Mouse (Mus musculus): ENCODE measurements around the gene Ankub1. TPM values are rescaled to one million over a fixed set of nuclear protein-coding genes. Genes with fewer than 3 reads are reported as not detected.

The Ankub1 gene
- polyA plus RNA-seq, 1 experiment from 2014 or later, result 0.12 TPM

- H3K9me3 ChIP-seq (ENCODE audit: control insufficient read depth, low read length), result no peaks in the 10 kb centered on the region
- H3K4me2 ChIP-seq (ENCODE audit: low read length), result no peak overlapping the region
- H3K9ac ChIP-seq (replicated peaks; ENCODE audit: low read length), result no peak overlapping the region
- H3K4me1 ChIP-seq (ENCODE audit: control insufficient read depth, insufficient read depth, low read length), result no peaks in the 10 kb centered on the region
- no peak for DNase-seq
- no peak overlapping the region for H3K4me3 ChIP-seq (replicated peaks; ENCODE audit: low read depth, low read length)
- no peak for ATAC-seq (ENCODE audit: low FRiP score, low TSS enrichment)
- WGBS, result 80% methylated on average over 3 of the region's 3 CpGs
- no peaks in the 10 kb centered on the region for H3K27me3 ChIP-seq (ENCODE audit: control insufficient read depth, insufficient read depth, low read length)
- no peak overlapping the region for H3K27ac ChIP-seq (replicated peaks; ENCODE audit: low read depth, low read length)
- 0 out of 2 replicates have a peak, but pooled peaks cover 3% of the 10 kb centered on the region for H3K36me3 ChIP-seq (ENCODE audit: control insufficient read depth, insufficient read depth, low read length)
Measured at GRCm38 (mm10) chr3:57653646-57654045, 39.0 kb downstream of the Ankub1 start.

GRCm38 (mm10) chr3:57652485-57652884, 40.1 kb downstream of the Ankub1 start:
- H3K27me3 ChIP-seq (ENCODE audit: control insufficient read depth, insufficient read depth, low read length), result no peaks in the 10 kb centered on the region
- 86% methylated on average over 3 of the region's 3 CpGs for WGBS
- H3K4me3 ChIP-seq (replicated peaks; ENCODE audit: low read depth, low read length), result no peak overlapping the region
- H3K9me3 ChIP-seq (ENCODE audit: control insufficient read depth, low read length), result no peaks in the 10 kb centered on the region
- no peak overlapping the region for H3K27ac ChIP-seq (replicated peaks; ENCODE audit: low read depth, low read length)
- H3K36me3 ChIP-seq (ENCODE audit: control insufficient read depth, insufficient read depth, low read length), result 0 out of 2 replicates have a peak, but pooled peaks cover 3% of the 10 kb centered on the region
- DNase-seq, result no peak
- ATAC-seq (ENCODE audit: low FRiP score, low TSS enrichment), result no peak
- H3K9ac ChIP-seq (replicated peaks; ENCODE audit: low read length), result no peak overlapping the region
- H3K4me2 ChIP-seq (ENCODE audit: low read length), result no peak overlapping the region
- H3K4me1 ChIP-seq (ENCODE audit: control insufficient read depth, insufficient read depth, low read length), result no peaks in the 10 kb centered on the region

- DNase-seq (no peak), ATAC-seq (ENCODE audit: low FRiP score, low TSS enrichment) (peak; percentile 35; the same call in 1 of the 2 replicates)
- Histone ChIP-seq H3K4me2 (ENCODE audit: low read length) (peak overlapping the region; percentile 68), H3K4me1 (ENCODE audit: control insufficient read depth, insufficient read depth, low read length) (no peaks in the 10 kb centered on the region), H3K36me3 (ENCODE audit: control insufficient read depth, insufficient read depth, low read length) (peaks cover 3% of the 10 kb centered on the region; the same call in 1 of the 2 replicates), H3K27ac (replicated peaks; ENCODE audit: low read depth, low read length) (0 out of 2 replicates have a peak overlapping the region, but pooled peaks have one; percentile 83), H3K4me3 (replicated peaks; ENCODE audit: low read depth, low read length) (peak overlapping the region; percentile 61), H3K9me3 (ENCODE audit: control insufficient read depth, low read length) (no peaks in the 10 kb centered on the region), H3K9ac (replicated peaks; ENCODE audit: low read length) (peak overlapping the region; percentile 69), H3K27me3 (ENCODE audit: control insufficient read depth, insufficient read depth, low read length) (no peaks in the 10 kb centered on the region)
- WGBS, result 67% methylated on average over 3 of the region's 3 CpGs
Measured at GRCm38 (mm10) chr3:57651865-57652259, 40.7 kb downstream of the Ankub1 start.

- Histone ChIP-seq H3K27me3 (ENCODE audit: control insufficient read depth, insufficient read depth, low read length) (no peaks in the 10 kb centered on the region), H3K4me1 (ENCODE audit: control insufficient read depth, insufficient read depth, low read length) (no peaks in the 10 kb centered on the region), H3K9me3 (ENCODE audit: control insufficient read depth, low read length) (no peaks in the 10 kb centered on the region), H3K4me3 (replicated peaks; ENCODE audit: low read depth, low read length) (peak within 1 kb of the TSS; percentile 61), H3K36me3 (ENCODE audit: control insufficient read depth, insufficient read depth, low read length) (peaks cover 7% of the 10 kb centered on the region), H3K4me2 (ENCODE audit: low read length) (peak within 1 kb of the TSS; percentile 68), H3K27ac (replicated peaks; ENCODE audit: low read depth, low read length) (peak within 1 kb of the TSS; percentile 83), H3K9ac (replicated peaks; ENCODE audit: low read length) (peak within 1 kb of the TSS; percentile 69)
- under 1% methylated on average over 42 of the region's 42 CpGs for WGBS
- peak; percentile 93 for DNase-seq
- peak; percentile 98 for ATAC-seq (ENCODE audit: low FRiP score, low TSS enrichment)
Measured at GRCm38 (mm10) chr3:57651231-57651864, 41.3 kb downstream of the Ankub1 start, which contains the start of gene Commd2. Gene Commd2 (minus strand): TSS chr3:57651715.

GRCm38 (mm10) chr3:57643191-57643590, 49.4 kb downstream of the Ankub1 start:
- DNase-seq, result no peak
- Histone ChIP-seq H3K9me3 (ENCODE audit: control insufficient read depth, low read length) (no peaks in the 10 kb centered on the region), H3K27ac (replicated peaks; ENCODE audit: low read depth, low read length) (no peak overlapping the region), H3K36me3 (ENCODE audit: control insufficient read depth, insufficient read depth, low read length) (peaks cover 27% of the 10 kb centered on the region), H3K4me2 (ENCODE audit: low read length) (no peak overlapping the region), H3K27me3 (ENCODE audit: control insufficient read depth, insufficient read depth, low read length) (no peaks in the 10 kb centered on the region), H3K9ac (replicated peaks; ENCODE audit: low read length) (no peak overlapping the region), H3K4me3 (replicated peaks; ENCODE audit: low read depth, low read length) (no peak overlapping the region), H3K4me1 (ENCODE audit: control insufficient read depth, insufficient read depth, low read length) (no peaks in the 10 kb centered on the region)
- no peak for ATAC-seq (ENCODE audit: low FRiP score, low TSS enrichment)
- 92% methylated on average over 6 of the region's 6 CpGs for WGBS

GRCm38 (mm10) chr3:57637596-57637995, 55.0 kb downstream of the Ankub1 start:
- Histone ChIP-seq H3K9ac (replicated peaks; ENCODE audit: low read length) (no peak overlapping the region), H3K9me3 (ENCODE audit: control insufficient read depth, low read length) (no peaks in the 10 kb centered on the region), H3K4me2 (ENCODE audit: low read length) (no peak overlapping the region), H3K36me3 (ENCODE audit: control insufficient read depth, insufficient read depth, low read length) (peaks cover 2% of the 10 kb centered on the region; the same call in 1 of the 2 replicates), H3K27me3 (ENCODE audit: control insufficient read depth, insufficient read depth, low read length) (no peaks in the 10 kb centered on the region), H3K27ac (replicated peaks; ENCODE audit: low read depth, low read length) (no peak overlapping the region), H3K4me3 (replicated peaks; ENCODE audit: low read depth, low read length) (no peak overlapping the region), H3K4me1 (ENCODE audit: control insufficient read depth, insufficient read depth, low read length) (no peaks in the 10 kb centered on the region)
- DNase-seq (no peak), ATAC-seq (ENCODE audit: low FRiP score, low TSS enrichment) (no peak)
- 84% methylated on average over 6 of the region's 6 CpGs for WGBS

GRCm38 (mm10) chr3:57634763-57635487, 57.7 kb downstream of the Ankub1 start:
- no peak overlapping the region for H3K4me2 ChIP-seq (ENCODE audit: low read length)
- H3K27ac ChIP-seq (replicated peaks; ENCODE audit: low read depth, low read length), result no peak overlapping the region
- WGBS, result 87% methylated on average over 3 of the region's 3 CpGs
- DNase-seq (no peak), ATAC-seq (ENCODE audit: low FRiP score, low TSS enrichment) (no peak)
- no peaks in the 10 kb centered on the region for H3K9me3 ChIP-seq (ENCODE audit: control insufficient read depth, low read length)
- no peak overlapping the region for H3K4me3 ChIP-seq (replicated peaks; ENCODE audit: low read depth, low read length)
- H3K27me3 ChIP-seq (ENCODE audit: control insufficient read depth, insufficient read depth, low read length), result no peaks in the 10 kb centered on the region
- no peaks in the 10 kb centered on the region for H3K36me3 ChIP-seq (ENCODE audit: control insufficient read depth, insufficient read depth, low read length)
- H3K4me1 ChIP-seq (ENCODE audit: control insufficient read depth, insufficient read depth, low read length), result no peaks in the 10 kb centered on the region
- H3K9ac ChIP-seq (replicated peaks; ENCODE audit: low read length), result no peak overlapping the region

- peaks cover 3% of the 10 kb centered on the region; the same call in 1 of the 2 replicates for H3K4me1 ChIP-seq (ENCODE audit: control insufficient read depth, insufficient read depth, low read length)
- WGBS, result 87% methylated on average over 11 of the region's 11 CpGs
- H3K4me2 ChIP-seq (ENCODE audit: low read length), result no peak overlapping the region
- no peaks in the 10 kb centered on the region for H3K36me3 ChIP-seq (ENCODE audit: control insufficient read depth, insufficient read depth, low read length)
- DNase-seq (no peak), ATAC-seq (ENCODE audit: low FRiP score, low TSS enrichment) (no peak)
- H3K9me3 ChIP-seq (ENCODE audit: control insufficient read depth, low read length), result no peaks in the 10 kb centered on the region
- H3K27me3 ChIP-seq (ENCODE audit: control insufficient read depth, insufficient read depth, low read length), result no peaks in the 10 kb centered on the region
- H3K4me3 ChIP-seq (replicated peaks; ENCODE audit: low read depth, low read length), result no peak overlapping the region
- H3K9ac ChIP-seq (replicated peaks; ENCODE audit: low read length), result no peak overlapping the region
- H3K27ac ChIP-seq (replicated peaks; ENCODE audit: low read depth, low read length), result no peak overlapping the region
Measured at GRCm38 (mm10) chr3:57626954-57627513, 65.6 kb downstream of the Ankub1 start.

Data from midbrain, embryonic 14.5 days (tissue).